Mouse (Mus musculus) right cerebral cortex, adult 18-20 months (tissue): Measurements from ENCODE around the gene Plxnb2.

ENCODE experiments used
- DNase-seq: peaks from one replicate; pipeline ENCODE4 v3.0.0; 2022; ENCODE audit warnings: mixed read lengths

The Plxnb2 gene

DNA sequence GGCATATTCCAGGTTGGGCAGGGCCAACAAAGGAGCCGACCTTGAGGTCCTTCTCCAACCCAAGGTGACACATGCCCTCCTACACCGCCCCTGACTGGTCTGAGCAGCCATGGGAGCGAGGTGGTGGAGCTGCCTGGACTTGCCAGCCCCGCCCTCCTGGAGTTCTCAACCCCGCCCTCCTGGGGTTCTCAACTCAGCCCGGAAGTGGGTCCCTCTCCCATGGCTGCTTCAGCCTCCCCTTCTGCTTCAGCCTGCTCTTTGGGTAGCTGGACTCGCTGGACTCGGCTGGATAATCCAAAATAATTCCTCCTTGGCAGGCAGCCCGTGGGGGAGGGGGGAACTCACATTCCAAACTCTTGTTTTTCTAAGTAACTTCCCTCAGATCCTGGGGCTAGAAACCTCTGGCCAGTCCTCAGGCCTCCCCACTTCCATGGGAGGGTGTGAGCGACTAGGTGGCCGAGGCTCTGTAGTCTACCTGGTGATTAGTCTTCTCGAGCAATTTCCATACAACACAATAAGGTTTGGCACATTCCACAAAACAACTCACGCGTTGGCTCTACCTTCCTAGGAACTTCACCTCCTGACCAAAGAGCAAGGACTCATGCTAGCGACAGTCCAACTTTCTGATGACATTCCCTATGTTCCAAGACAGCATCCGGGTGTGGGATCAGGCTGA, 1.5 kb downstream of the Plxnb2 start:
- no peak for DNase-seq

DNA sequence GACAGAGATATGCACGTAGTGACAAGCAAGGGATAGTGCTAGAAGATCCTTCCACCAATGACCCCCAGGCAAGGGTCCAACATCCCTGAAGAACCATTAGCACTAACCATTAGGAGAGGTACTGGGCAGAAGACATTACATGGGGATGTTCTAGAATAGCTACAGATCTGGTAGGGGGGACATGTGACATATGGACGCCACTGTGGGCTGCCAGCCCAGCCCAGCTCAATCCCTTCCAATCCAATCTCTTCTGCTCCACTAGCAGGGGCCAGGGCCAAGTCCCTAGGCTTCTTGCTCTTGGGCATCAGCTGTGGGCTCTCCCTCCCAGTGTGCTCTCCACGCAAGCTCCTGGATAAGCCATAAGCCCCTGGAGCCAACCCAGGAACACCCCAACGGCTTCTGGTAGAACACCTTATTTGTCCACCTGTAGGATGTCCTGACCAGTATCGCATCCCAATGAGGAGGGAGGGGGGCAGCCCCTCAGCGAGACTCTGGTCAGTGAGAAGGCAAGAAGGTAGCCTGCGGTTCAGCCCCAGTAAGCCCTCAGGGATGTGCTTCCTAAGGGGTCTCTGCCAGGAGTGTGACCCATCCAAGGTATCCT, 2.2 kb downstream of the Plxnb2 start:
- DNase-seq: no peak

DNA sequence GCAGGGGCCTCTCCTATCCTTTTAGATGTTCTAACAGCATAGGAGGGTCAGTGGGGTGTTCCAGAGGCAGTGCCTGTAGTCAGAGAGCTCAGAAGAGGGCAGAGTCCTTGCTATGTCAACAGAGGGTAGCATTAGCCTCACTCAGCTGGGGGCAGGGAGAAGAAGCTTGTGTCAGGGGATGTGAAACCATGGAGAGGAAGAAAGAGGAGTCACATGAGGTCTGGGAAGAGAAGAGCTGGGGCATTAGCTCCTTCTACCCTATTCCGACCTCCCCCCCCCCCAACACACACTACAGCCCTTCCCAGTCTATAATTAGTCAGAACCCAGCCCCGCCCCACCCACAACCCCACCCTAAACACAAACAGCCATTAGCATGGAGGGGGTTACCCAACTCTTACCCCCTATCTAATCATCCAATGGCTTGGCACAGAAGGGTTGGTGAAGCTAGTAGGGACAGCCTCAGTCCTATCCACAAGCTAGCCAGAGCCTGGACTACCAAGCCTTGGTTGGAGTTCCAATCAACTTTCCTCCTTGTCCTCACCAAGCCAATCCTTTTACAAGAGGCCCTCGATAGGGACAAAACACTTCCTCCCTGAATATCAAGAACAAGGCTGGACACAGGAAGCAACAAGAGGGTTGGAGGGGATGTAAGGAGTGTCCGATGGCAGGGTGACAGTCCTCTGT, 2.9 kb downstream of the Plxnb2 start:
- no peak for DNase-seq

DNA sequence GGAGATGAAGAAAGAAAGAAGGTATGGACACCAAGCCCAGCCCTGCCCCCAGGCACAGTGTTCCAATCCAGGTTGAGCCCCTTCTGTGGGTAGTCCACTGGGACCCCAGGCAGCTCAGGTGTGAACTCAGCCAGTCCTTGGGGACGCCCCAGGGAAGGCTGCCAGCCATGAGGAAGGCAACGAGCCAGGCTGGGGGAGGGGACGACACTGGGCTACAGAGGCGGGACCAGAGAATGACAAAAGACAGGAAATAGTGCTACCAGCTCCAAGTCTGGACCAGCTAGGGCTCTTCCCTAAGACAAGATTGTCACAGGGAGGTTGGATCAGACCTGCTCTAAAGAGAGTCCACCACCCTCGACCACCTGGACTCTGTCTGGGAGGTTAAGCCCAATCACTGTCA, 3.5 kb downstream of the Plxnb2 start:
- no peak for DNase-seq

DNA sequence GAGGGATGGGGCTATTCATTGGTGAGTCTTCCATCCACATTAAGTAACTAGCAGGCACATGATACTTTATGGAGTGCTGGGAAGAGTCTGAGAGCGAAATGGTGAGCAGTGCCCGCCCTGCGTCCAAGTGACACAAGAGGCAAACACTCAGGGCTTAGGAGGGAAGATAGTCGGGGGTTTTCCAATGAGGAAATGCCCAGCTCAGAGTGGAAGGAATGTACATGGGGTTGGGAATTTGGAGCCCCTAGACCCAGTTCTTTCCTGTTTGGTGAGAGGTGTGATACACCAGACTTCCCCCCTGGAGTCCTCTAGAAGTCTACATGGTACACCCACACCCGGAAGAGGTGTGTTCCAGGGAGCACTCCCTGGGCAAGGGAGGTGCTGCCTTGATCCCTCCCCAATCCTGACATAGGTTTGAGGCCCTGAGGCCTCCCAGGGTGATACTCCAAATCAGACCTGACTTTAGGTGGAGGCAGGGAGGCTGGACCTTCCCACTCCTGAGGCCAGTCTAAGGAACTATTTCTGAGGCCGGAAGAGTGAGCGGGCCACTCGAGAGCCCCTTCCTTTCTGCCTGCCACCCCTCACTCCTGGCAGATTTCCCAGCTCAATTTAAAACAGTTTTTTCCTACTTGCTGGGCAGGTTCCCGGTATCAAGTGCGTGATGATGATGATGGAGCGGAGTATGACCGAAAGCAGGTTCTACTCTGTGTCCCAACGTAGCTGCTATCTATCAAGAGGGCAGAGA, 5.0 kb downstream of the Plxnb2 start:
- no peak for DNase-seq

DNA sequence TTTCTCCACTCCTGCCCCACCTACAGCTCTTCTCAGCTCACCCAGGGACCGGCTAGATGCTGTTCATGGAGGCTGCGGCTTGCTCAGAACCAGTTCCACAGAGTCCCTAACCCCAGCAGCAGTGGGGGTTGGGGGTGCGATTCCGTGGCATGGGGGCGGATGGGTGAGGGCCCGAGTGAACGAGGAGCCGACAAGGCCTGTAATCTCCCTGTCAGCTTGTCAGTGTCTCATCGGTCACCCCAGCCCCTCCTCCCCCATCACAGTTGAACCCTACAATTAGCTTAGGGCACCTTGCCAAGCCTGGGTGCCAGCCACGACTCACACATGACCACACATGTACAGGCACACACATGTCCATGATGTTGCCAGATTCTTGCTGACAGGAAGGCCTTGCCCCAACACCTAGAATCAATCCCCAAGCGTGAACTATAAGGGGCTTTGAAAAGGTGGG, 5.7 kb downstream of the Plxnb2 start:
- no peak for DNase-seq

DNA sequence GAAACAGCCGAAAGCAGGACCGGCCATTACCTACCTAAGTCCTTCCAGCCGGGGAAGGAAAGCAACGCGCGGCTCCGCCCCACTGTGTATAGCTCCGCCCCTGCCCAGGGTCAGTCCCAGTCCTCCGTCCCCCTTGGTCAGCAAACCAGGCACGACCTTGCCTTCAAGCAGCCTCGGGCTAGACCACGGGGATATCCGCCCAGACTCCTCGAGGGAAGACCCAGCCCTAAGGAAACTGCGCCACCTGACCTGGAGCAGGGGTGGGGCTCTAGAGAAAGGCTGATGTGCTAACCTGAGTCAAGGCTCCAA, 6.7 kb downstream of the Plxnb2 start:
- DNase-seq: no peak

DNA sequence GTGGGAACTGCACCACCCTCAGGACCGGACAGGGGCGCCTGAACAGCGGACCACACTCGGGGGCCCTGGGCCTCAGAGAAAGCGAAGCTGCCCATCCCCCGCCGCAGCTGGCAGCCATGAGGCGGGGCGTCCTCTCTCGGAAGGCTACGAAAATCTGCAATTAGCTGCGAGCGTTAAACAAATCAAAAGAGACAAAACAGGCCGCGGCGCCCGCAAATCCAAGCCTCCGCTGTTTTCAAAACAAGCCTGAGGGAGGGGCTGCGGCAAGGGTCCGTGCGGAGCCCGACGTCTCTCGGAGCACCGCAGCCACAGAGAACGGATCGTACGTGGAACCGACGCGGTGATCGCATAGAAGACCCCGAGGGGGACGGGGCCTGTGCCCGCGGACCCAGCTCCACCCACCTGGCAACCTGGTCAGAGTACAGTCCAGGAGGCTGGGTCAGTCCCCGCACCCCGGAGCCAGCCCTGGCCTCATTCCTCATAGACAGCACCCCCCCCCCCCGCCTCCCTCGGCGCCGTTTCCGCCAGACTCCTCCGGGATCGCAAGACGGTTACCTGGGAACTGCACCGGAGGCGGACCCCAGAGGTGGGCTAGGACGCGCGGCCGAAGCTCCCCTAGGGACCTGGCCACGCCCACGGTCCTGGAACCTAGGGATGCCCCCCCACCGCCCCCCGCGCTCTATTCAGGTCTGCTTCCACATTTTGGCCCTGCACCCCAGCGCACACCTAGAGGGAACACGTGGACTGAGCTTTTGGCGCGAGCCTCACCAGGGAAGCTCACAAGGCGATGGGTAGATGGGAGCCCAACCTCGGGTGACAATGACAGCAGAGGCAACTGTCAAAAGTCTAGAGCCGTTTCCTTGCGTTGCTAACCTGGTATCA, 7.3 kb downstream of the Plxnb2 start:
- no peak for DNase-seq

DNA sequence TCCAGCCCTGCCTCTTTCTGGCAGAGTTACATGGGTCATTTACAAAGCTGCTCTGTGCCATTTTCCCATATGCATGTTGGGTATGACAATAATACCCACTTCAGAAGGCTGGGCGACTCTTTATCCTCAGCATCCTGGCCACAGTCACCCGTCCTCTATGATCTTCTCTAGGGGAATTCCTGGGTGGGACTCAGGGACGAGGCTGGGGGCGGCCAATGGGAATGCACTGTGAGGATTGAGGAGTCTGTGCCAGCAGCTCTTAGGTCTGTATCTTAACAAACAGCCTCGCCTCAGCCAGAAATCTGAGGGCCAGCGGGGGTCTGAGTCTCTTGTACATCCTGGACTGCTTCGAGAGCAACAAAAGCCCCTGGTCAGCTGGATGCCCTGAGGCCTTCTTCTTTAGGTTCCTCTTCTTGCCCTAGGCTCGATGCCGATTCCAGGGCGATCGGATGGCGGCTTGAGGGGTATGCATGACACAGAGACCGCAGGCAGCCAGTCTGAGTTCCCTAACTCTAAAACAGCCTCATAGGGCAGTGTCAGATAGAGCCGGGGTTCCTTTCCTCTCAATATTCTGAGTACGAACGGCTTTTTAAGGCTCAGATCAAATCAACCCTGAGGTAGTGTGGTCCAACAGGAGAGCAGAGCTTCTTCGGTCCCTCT, 8.2 kb downstream of the Plxnb2 start:
- DNase-seq: no peak

DNA sequence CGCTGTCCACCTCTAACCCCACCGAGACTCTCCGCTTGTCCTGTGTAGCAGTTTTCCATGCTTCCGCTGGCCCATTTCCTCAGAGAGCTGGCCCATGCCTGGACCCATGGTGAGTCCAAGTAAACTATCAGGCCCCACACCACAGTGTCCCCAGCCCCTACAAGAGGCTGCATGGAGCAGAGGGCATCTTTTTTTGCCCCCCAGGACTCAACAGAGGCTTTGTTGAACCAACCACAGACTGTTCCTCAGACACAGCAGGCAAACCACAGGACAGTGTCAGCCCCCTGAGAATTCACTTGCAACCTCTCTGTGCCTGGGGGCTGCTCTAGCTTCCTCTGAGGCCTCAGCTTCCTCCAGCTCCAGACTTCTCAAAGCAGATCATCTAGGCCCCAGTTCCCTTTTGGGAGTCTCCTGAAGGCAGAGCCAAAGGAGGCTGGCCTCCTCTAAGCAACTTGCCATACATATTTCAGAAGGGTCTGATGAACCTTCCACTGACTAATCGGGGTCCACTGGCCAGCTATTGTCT, 9.0 kb downstream of the Plxnb2 start:
- DNase-seq: no peak

DNA sequence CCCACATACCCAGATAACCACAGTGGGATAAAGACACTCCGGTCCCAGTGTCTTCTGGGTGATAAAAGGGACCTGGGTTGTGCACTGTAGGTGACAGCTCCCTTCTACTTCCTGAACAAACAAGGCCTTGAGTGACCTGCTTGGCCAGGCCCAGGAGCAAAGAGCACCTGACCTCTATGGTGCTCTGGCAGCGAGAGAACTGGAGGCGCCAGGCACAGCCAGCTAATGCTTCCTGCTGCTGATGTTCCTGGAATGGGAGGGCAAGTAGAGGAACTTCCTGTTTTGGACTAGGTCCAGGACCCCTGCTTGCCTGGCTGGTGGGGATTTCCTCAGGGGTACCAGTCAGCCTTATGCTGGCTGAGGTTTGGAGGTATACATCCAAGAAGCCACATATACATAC, 10.5 kb downstream of the Plxnb2 start:
- no peak for DNase-seq

DNA sequence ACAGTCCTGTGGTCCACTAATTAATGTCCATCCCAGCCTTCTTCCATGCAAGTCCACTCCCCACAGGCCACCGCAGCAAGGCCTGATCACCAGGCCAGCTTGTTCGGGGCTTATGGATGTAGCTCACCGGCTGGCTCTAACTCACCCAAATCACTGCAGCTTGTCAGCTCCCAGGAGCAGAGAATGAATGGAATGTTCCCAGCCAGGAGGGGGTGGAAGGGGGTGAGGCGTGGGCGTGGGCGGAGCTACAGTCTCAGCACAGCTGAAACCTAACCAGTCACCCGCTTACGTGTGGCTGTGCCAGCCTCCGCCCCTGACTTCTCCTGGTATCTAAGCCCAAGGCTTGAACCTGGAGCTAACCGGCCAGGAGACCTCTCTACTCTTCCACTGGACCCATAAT, 11.2 kb downstream of the Plxnb2 start:
- DNase-seq: peak; percentile 89

DNA sequence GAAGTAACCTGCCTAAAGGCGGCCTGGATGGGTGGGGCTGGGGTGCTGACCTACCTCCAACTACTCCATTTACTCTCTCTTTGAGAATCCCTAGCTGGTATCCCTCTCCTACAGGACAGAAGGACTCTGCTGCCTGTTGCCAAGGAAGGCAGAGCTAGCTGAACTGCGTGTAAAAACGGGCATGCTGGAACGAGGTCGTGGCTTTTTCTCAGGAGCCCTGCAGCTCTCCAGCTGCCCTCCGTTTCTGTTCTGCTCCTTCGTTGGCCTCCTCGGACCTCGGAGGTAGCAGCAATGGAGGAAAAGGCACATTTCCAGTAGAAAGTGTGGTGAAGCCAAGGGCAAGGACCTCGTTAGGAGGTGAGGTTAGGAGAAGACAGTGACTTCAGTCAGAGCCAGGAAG, 11.7 kb downstream of the Plxnb2 start:
- DNase-seq: no peak

DNA sequence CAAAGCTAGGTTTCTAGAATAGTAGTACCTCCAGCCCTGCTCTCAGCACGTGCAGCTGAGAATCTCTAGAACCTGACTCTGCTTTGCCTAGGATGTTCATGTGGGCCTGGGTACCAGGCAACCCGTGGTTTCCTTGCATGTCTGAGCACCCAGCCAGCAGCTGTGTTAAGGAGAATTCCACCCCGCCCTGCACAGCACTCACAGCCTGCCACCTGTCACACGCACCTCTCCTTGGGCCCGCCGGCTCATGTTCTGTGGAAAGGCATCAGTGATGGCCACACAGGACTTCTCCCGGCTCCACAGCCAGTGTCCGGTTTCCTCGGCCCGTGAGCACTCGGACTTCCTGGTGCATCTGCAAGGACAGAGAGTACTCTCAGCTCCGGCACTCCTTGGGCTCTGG, 15.1 kb downstream of the Plxnb2 start:
- no peak for DNase-seq

DNA sequence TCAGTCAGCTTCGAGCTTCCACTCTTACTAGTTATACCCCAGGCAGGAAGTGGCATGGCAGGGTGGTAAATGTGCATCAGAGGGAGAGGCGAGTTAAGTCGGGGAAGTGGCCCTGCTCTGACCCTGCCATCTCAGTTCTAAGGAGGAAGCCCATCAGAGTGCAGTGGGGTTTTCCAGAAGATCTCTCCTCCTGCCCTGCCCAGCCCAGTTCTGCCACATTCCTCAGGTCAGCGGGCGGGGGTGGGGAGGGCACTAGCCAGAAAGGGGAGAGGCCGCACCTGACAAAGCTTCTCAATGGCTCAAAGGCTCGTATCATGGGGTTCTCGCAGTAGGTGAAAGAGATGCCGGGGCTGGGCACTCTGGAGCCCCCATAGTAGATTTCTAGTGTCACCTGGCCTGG, 19.2 kb downstream of the Plxnb2 start:
- no peak for DNase-seq

DNA sequence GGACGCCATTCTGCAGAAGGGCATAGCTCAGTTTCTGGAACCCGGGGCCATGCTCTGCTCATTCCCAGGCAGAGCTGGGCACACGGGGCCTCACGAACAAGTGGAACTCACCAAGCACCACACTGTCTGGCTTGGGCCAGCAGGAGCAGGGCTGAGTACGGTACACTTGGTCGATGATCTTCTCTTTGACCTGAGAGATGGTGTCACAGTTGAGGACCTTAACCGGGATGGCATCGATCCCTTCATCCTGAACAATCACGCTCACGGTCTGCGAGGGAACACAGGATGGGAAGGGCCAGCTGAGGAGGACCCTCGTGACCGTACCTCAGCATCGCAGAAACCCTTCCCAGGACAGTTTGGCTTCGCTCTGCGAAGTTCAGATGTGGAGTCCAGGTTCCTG, 22.1 kb downstream of the Plxnb2 start:
- DNase-seq: no peak

DNA sequence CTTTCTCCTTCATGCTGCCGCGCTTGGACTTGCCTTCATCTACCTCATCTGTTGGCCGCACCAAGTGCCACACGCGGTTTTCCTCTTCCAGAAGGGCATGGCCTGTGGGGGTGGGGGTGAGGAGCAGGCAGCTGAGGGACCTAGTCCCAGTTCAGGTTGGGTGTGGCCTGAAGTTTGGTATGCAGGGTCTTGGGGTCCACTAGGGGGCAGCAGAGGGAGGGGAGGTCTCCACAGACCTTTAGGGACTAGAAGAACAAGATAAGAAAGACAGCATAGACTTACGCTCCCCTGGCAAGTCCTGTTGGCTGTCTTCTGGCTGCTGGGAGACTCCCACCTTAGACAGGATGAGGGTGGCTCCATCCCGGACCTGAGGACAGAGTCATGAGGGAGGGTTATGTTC, 22.6 kb downstream of the Plxnb2 start:
- no peak for DNase-seq

DNA sequence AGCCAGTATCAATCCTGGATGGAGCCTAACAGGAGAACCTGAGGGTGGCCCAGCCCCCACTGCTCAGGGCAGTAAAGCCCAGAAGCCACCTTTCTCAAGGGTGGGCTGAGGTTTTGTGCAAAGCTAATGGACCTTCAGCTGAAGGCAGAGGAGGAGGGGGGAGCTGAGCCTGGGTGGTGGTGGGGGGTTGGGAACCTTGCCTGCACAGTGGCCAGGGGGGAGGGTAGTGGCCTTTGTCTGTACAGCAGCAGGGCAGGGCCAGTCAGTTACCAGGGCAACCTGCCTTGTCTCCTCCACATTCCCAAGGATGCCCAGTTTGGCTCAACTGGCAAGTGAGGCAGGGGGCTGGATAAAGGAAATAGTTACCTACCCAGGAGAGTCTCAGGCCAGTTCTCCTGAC, 28.3 kb downstream of the Plxnb2 start:
- DNase-seq: no peak

DNA sequence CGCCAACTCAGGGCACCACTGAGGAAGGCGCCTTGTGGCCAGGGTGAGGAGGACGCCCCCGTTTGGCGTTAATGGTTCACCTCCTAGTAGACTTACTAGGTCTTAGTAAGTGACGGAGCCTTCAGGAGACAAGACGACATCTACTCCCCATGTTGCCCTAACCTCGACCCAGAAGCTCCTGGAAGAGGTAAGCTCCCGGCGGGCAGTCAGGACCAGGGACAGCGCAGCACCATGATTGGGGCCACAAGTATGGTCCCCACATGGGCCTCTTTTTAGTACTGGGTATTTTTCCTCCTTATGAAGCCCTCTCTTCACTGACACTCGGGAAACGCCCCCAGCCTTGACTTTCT, 30.6 kb downstream of the Plxnb2 start:
- no peak for DNase-seq

DNA sequence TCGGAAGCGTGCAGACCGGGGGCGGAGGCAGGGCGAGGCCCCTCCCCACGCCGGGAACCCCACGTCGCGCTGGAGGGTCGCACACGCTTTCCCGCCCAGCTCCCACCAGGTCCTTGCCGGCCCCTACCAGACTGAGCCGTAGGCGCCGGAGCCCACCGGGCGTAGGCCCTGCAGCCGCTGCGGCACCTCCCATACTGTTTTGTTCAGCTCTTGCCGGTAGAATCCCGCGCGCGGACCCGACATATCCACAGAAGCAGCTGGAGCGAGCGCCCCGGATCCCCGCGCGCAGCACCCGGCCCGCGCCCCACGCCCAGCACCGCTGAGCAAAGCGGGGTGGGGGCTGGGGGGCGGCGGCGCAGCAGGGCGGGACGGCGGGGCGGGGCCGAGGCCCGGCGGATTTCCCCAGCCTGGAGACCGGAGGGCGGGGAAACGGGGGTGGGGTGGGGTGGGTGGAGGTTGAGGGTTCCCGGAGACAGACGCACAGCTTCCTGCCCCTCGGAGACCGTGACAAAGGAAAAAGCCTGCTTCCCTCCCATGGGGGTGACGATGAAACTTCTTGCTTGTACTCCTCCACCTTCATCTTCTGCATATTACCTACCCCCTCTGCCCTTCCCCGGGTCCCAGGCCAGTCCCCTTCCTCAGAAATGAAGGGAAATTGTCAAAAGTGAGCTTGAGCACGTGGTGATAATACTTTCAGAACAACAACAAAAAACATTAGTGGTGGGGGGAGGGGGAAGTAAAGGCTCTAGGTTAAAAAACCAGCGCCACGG, 31.1 kb downstream of the Plxnb2 start, which contains the start of gene Mapk11:
Gene Mapk11 (minus strand): TSS at position 358 of the 770 bp plus-strand sequence.
- DNase-seq: peak; percentile 54
